Mouse (Mus musculus): ENCODE measurements around the gene Med25. TPM values are rescaled to one million over a fixed set of nuclear protein-coding genes. Genes with fewer than 3 reads are reported as not detected.

Med25 gene
- 10 to 100 TPM; 70.0 to 85.8 TPM for total RNA-seq (2021)
- 107 and 121 TPM in 2 replicates for polyA plus RNA-seq (2012; rRNA removed)
- long read RNA-seq, transcript Med25-201 (18 exons, 2,619 nt) = major isoform, 71 of 155 reads
- long read RNA-seq, transcript Med25-210 (18 exons, 3,693 nt) = minor isoform, 7 of 155 reads
- long read RNA-seq, partial matches to known transcripts = 14 of 155 reads
- long read RNA-seq, other reads (novel, unspliced or antisense) = 61 of 155 reads

GRCm38 (mm10) chr7:44892276-44892921 is at the start of gene Med25:
Med25 (minus strand) TSS chr7:44892712.
- WGBS = under 1% methylated on average over 56 of the region's 56 CpGs
- peaks cover 20% of the 10 kb centered on the region for H3K4me1 ChIP-seq (ENCODE audit: control insufficient read depth, insufficient read depth, low read length)
- H3K36me3 ChIP-seq (ENCODE audit: control insufficient read depth, insufficient read depth, low read length) = no peaks in the 10 kb centered on the region
- peak within 1 kb of the TSS; percentile 97 for H3K27ac ChIP-seq
- peak within 1 kb of the TSS; percentile 96 for H3K9ac ChIP-seq (ENCODE audit: low read depth, low read length)
- TF ChIP-seq EP300 (IDR thresholded peaks at IDR 0.05; ENCODE audit: insufficient read depth, low read depth, low read length) (peak; percentile 68; the same call in 1 of the 2 replicates), CTCF (IDR thresholded peaks at IDR 0.05) (no peak), POLR2A (IDR thresholded peaks at IDR 0.05; ENCODE audit: insufficient read depth, low read depth, low read length) (peak; percentile 80)
- peaks cover 6% of the 10 kb centered on the region for H3K79me2 ChIP-seq (replicated peaks; ENCODE audit: control insufficient read depth, insufficient read depth, low read length)
- peak; percentile 87 to 94 for DNase-seq
- intact Hi-C loops (cut with DNase I) = loop anchor here (2.0 kb wide), 1 partner anchor 76 kb away; the partner anchor contains the start of genes Atf5, Il4i1 and Nup62
- peak within 1 kb of the TSS; percentile 84 for H3K4me3 ChIP-seq
- H3K27me3 ChIP-seq (ENCODE audit: control insufficient read depth, insufficient read depth, low read length) = no peaks in the 10 kb centered on the region

GRCm38 (mm10) chr7:44938680-44939079 is 46.2 kb upstream of the Med25 start:
- intact Hi-C loops (cut with DNase I) = no loop called here
- DNase-seq = no peak
- no peaks in the 10 kb centered on the region for H3K79me2 ChIP-seq (replicated peaks; ENCODE audit: control insufficient read depth, insufficient read depth, low read length)
- H3K4me3 ChIP-seq = no peak overlapping the region
- no peaks in the 10 kb centered on the region for H3K27me3 ChIP-seq (ENCODE audit: control insufficient read depth, insufficient read depth, low read length)
- H3K36me3 ChIP-seq (ENCODE audit: control insufficient read depth, insufficient read depth, low read length) = no peaks in the 10 kb centered on the region
- no peak overlapping the region for H3K27ac ChIP-seq
- WGBS = 87% methylated on average over 4 of the region's 4 CpGs
- no peak for TF ChIP-seq EP300 (IDR thresholded peaks at IDR 0.05; ENCODE audit: insufficient read depth, low read depth, low read length)
- TF ChIP-seq CTCF (IDR thresholded peaks at IDR 0.05) = no peak
- TF ChIP-seq POLR2A (IDR thresholded peaks at IDR 0.05; ENCODE audit: insufficient read depth, low read depth, low read length) = no peak
- H3K9ac ChIP-seq (ENCODE audit: low read depth, low read length) = no peak overlapping the region
- H3K4me1 ChIP-seq (ENCODE audit: control insufficient read depth, insufficient read depth, low read length) = no peaks in the 10 kb centered on the region

GRCm38 (mm10) chr7:44929204-44930151 is 37.0 kb upstream of the Med25 start, which contains the start of gene Ap2a1:
Ap2a1 (minus strand) TSS chr7:44929496.
- H3K4me1 ChIP-seq (ENCODE audit: control insufficient read depth, insufficient read depth, low read length) = peaks cover 3% of the 10 kb centered on the region
- no peaks in the 10 kb centered on the region for H3K27me3 ChIP-seq (ENCODE audit: control insufficient read depth, insufficient read depth, low read length)
- under 1% methylated on average over 83 of the region's 84 CpGs for WGBS
- H3K9ac ChIP-seq (ENCODE audit: low read depth, low read length) = peak within 1 kb of the TSS; percentile 88
- H3K4me3 ChIP-seq = peak within 1 kb of the TSS; percentile 80
- intact Hi-C loops (cut with DNase I) = loop anchor here (2.0 kb wide), 2 partner anchors 23 to 33 kb away; partner anchors contain the start of gene Fuz
- H3K36me3 ChIP-seq (ENCODE audit: control insufficient read depth, insufficient read depth, low read length) = no peaks in the 10 kb centered on the region
- no peaks in the 10 kb centered on the region; the same call in 1 of the 2 replicates for H3K79me2 ChIP-seq (replicated peaks; ENCODE audit: control insufficient read depth, insufficient read depth, low read length)
- H3K27ac ChIP-seq = peak within 1 kb of the TSS; percentile 97
- TF ChIP-seq CTCF (IDR thresholded peaks at IDR 0.05) = peak; percentile 24
- peak; percentile 93 for TF ChIP-seq POLR2A (IDR thresholded peaks at IDR 0.05; ENCODE audit: insufficient read depth, low read depth, low read length)
- TF ChIP-seq EP300 (IDR thresholded peaks at IDR 0.05; ENCODE audit: insufficient read depth, low read depth, low read length) = 0 out of 2 replicates have a peak, but pooled peaks have one; percentile 47
- peak; percentile 97 to 100 for DNase-seq

GRCm38 (mm10) chr7:44928570-44928969 is 36.1 kb upstream of the Med25 start:
- no peak for TF ChIP-seq EP300 (IDR thresholded peaks at IDR 0.05; ENCODE audit: insufficient read depth, low read depth, low read length)
- no peak for TF ChIP-seq POLR2A (IDR thresholded peaks at IDR 0.05; ENCODE audit: insufficient read depth, low read depth, low read length)
- TF ChIP-seq CTCF (IDR thresholded peaks at IDR 0.05) = no peak
- no peak for DNase-seq
- Histone ChIP-seq H3K4me1 (ENCODE audit: control insufficient read depth, insufficient read depth, low read length) (peaks cover 3% of the 10 kb centered on the region), H3K36me3 (ENCODE audit: control insufficient read depth, insufficient read depth, low read length) (no peaks in the 10 kb centered on the region), H3K79me2 (replicated peaks; ENCODE audit: control insufficient read depth, insufficient read depth, low read length) (no peaks in the 10 kb centered on the region; the same call in 1 of the 2 replicates), H3K27me3 (ENCODE audit: control insufficient read depth, insufficient read depth, low read length) (no peaks in the 10 kb centered on the region), H3K27ac (peak overlapping the region; percentile 89), H3K4me3 (peak overlapping the region; percentile 80), H3K9ac (ENCODE audit: low read depth, low read length) (peak overlapping the region; percentile 88)
- WGBS = 0% methylated on average over 1 of the region's 1 CpGs
- intact Hi-C loops (cut with DNase I) = loop anchor here (2.0 kb wide), 1 partner anchor 32 kb away; the partner anchor contains the start of gene Fuz

- no peak overlapping the region for H3K27ac ChIP-seq
- no peak for DNase-seq
- 61% methylated on average over 3 of the region's 3 CpGs for WGBS
- H3K79me2 ChIP-seq (replicated peaks; ENCODE audit: control insufficient read depth, insufficient read depth, low read length) = no peaks in the 10 kb centered on the region; the same call in 1 of the 2 replicates
- H3K36me3 ChIP-seq (ENCODE audit: control insufficient read depth, insufficient read depth, low read length) = no peaks in the 10 kb centered on the region
- H3K4me3 ChIP-seq = no peak overlapping the region
- intact Hi-C loops (cut with DNase I) = no loop called here
- no peaks in the 10 kb centered on the region for H3K27me3 ChIP-seq (ENCODE audit: control insufficient read depth, insufficient read depth, low read length)
- no peak overlapping the region for H3K9ac ChIP-seq (ENCODE audit: low read depth, low read length)
- peaks cover 3% of the 10 kb centered on the region for H3K4me1 ChIP-seq (ENCODE audit: control insufficient read depth, insufficient read depth, low read length)
- TF ChIP-seq EP300 (IDR thresholded peaks at IDR 0.05; ENCODE audit: insufficient read depth, low read depth, low read length) (no peak), CTCF (IDR thresholded peaks at IDR 0.05) (peak; percentile 63)
Measured at GRCm38 (mm10) chr7:44925468-44925867, 33.0 kb upstream of the Med25 start.

All from heart, adult 2 months (tissue).